ENCODE assay signal across 9 mouse cellular contexts in the genomic region with DNA sequence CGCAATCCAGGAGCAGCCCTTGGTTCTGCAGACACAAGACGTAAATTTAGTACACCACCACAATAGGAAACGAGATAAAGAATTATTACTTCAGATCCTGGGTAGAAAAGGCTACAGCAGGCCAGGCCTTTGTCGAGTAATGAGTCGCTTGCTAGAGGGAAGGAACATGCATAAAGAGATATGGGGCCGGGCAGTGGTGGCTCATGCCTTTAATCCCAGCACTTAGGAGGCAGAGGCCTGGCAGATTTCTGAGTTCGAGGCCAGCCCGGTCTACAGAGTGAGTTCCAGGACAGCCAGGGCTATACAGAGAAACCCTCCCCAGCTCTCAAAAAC. TPM values are rescaled to one million over a fixed set of nuclear protein-coding genes. Genes with fewer than 3 reads are reported as not detected.
DNase-seq lines count a peak whose midpoint lies in the region; ATAC-seq and TF ChIP-seq lines count a peak whose summit lies in the region.
"Had no signal": no experiment of that assay in that cellular context is flagged by ENCODE, and none has a peak within 500 bp of the region (broad histone marks: within the 10 kb centered on the region; RNA-seq: fewer than 3 reads in every experiment).

No protein-coding gene starts in this region.

- peak; percentile 5; the same call in 1 of the 2 replicates for ATAC-seq in heart, postnatal 0 days (ENCODE audit: insufficient read depth, low read depth)
- ATAC-seq in hindbrain, embryonic 13.5 days (ENCODE audit: low FRiP score) = no peak; the same call in 1 of the 2 replicates
- ATAC-seq in midbrain, embryonic 12.5 days (ENCODE audit: low FRiP score, low read depth) = peak; percentile 57

- no peaks in the 10 kb centered on the region for H3K9me3 ChIP-seq in heart, postnatal 0 days (replicated peaks; ENCODE audit: control insufficient read depth, low read length)
- no peaks in the 10 kb centered on the region for H3K9me3 ChIP-seq in hindbrain, embryonic 13.5 days
- H3K9me3 ChIP-seq in midbrain, embryonic 12.5 days = no peaks in the 10 kb centered on the region

- peak overlapping the region; percentile 94; the same call in 1 of the 2 replicates for H3K9ac ChIP-seq in heart, postnatal 0 days (replicated peaks; ENCODE audit: low read depth, low read length)
- peak overlapping the region; percentile 69 for H3K9ac ChIP-seq in hindbrain, embryonic 13.5 days
- peak overlapping the region; percentile 96 for H3K9ac ChIP-seq in midbrain, embryonic 12.5 days (replicated peaks)

- TF ChIP-seq EP300 in heart, postnatal 0 days (IDR thresholded peaks at IDR 0.05; ENCODE audit: low read depth) = no peak

- H3K4me2 ChIP-seq in heart, postnatal 0 days (ENCODE audit: low read depth, low read length) = no peak overlapping the region; the same call in 1 of the 2 replicates
- peak overlapping the region; percentile 99 for H3K4me2 ChIP-seq in hindbrain, embryonic 13.5 days
- H3K4me2 ChIP-seq in midbrain, embryonic 12.5 days (replicated peaks) = peak overlapping the region; percentile 99

- no peaks in the 10 kb centered on the region for H3K27me3 ChIP-seq in heart, postnatal 0 days (ENCODE audit: control insufficient read depth, insufficient read depth, low read length)
- no peaks in the 10 kb centered on the region for H3K27me3 ChIP-seq in hindbrain, embryonic 13.5 days
- no peaks in the 10 kb centered on the region for H3K27me3 ChIP-seq in midbrain, embryonic 12.5 days
- H3K27me3 ChIP-seq: Patski had no signal

- H3K4me3 ChIP-seq in heart, postnatal 0 days (ENCODE audit: low read depth, low read length) = peak overlapping the region; percentile 94
- H3K4me3 ChIP-seq in bone marrow, adult 2 months (replicated peaks; ENCODE audit: control insufficient read depth, low read depth, low read length) = peak overlapping the region; percentile 83
- H3K4me3 ChIP-seq in hindbrain, embryonic 13.5 days = peak overlapping the region; percentile 15
- H3K4me3 ChIP-seq in midbrain, embryonic 12.5 days = peak overlapping the region; percentile 91

- TF ChIP-seq CTCF in heart, postnatal 0 days (IDR thresholded peaks at IDR 0.05; ENCODE audit: low read depth) = no peak
- no peak for TF ChIP-seq CTCF in bone marrow, adult 2 months (IDR thresholded peaks at IDR 0.05; ENCODE audit: control insufficient read depth, insufficient read depth, low read length)

- peak overlapping the region; percentile 85 for H3K27ac ChIP-seq in heart, postnatal 0 days (ENCODE audit: low read depth)
- no peak overlapping the region for H3K27ac ChIP-seq in bone marrow, adult 2 months (ENCODE audit: control insufficient read depth, insufficient read depth, low read depth, low read length, poor library complexity)
- H3K27ac ChIP-seq in hindbrain, embryonic 13.5 days = peak overlapping the region; percentile 90
- peak overlapping the region; percentile 89 for H3K27ac ChIP-seq in midbrain, embryonic 12.5 days (replicated peaks)

- 12% methylated on average over 8 of the region's 8 CpGs for WGBS in heart, postnatal 0 days
- 28% methylated on average over 8 of the region's 8 CpGs for WGBS in bone marrow, adult 2 months
- 29% methylated on average over 8 of the region's 8 CpGs for WGBS in hindbrain, embryonic 13.5 days
- 21% methylated on average over 8 of the region's 8 CpGs for WGBS in midbrain, embryonic 12.5 days

- no peak for TF ChIP-seq POLR2A in bone marrow, adult 2 months (IDR thresholded peaks at IDR 0.05; ENCODE audit: borderline replicate concordance, control insufficient read depth, low read depth, low read length)

- no peak for DNase-seq in heart, postnatal 0 days (ENCODE audit: low spot score)
- no peak for DNase-seq in heart, adult 18-20 months
- DNase-seq in cerebellum, postnatal 10 days = no peak
- DNase-seq in ovary, adult 18-20 months (ENCODE audit: low spot score) = no peak
- DNase-seq in adrenal gland, adult 18-20 months (ENCODE audit: low spot score in 2 of 2) = no peak

- peaks cover 20% of the 10 kb centered on the region for H3K36me3 ChIP-seq in heart, postnatal 0 days (replicated peaks; ENCODE audit: control insufficient read depth, insufficient read depth, low read length)
- peaks cover 27% of the 10 kb centered on the region for H3K36me3 ChIP-seq in hindbrain, embryonic 13.5 days
- H3K36me3 ChIP-seq in midbrain, embryonic 12.5 days = peaks cover 32% of the 10 kb centered on the region

- peaks cover 7% of the 10 kb centered on the region; the same call in 1 of the 2 replicates for H3K4me1 ChIP-seq in heart, postnatal 0 days (ENCODE audit: control insufficient read depth, insufficient read depth)
- no peaks in the 10 kb centered on the region for H3K4me1 ChIP-seq in bone marrow, adult 2 months (ENCODE audit: control insufficient read depth, insufficient read depth, low read length)
- peaks cover 26% of the 10 kb centered on the region for H3K4me1 ChIP-seq in hindbrain, embryonic 13.5 days (replicated peaks)
- peaks cover 18% of the 10 kb centered on the region for H3K4me1 ChIP-seq in midbrain, embryonic 12.5 days

RNA-seq across cellular contexts. Expression of a gene that starts 0.4 kb away (rescaled TPM):
- total RNA-seq in heart, postnatal 0 days (2014; rRNA removed; ENCODE audit: low replicate concordance) = 42.2 and 47.1 TPM in 2 replicates
- 35.6 and 40.2 TPM in 2 replicates for polyA plus RNA-seq in heart, postnatal 0 days (2015; fragmentation: Nextera tagmentation; extraction: Ambion mirVana)
- total RNA-seq in heart, adult 18-20 months (2021) = 10 to 100 TPM; 22.4 to 30.3 TPM
- polyA plus RNA-seq in bone marrow, adult 2 months (2011; ENCODE audit: insufficient read depth, insufficient read length, low replicate concordance, missing spikeins) = 24.2 and 57.6 TPM in 2 replicates
- 45.6 and 48.6 TPM in 2 replicates for polyA plus RNA-seq in hindbrain, embryonic 13.5 days (2015; fragmentation: Nextera tagmentation; extraction: Ambion mirVana)
- polyA plus RNA-seq in midbrain, embryonic 12.5 days (2016; fragmentation: Nextera tagmentation; extraction: Ambion mirVana) = 64.2 and 67.6 TPM in 2 replicates
- total RNA-seq in adrenal gland, adult 18-20 months (2021) = 10 to 100 TPM; 47.8 to 57.2 TPM

RNA-seq across cellular contexts. Expression of a gene that starts 12.5 kb away (rescaled TPM):
- total RNA-seq in heart, postnatal 0 days (2014; rRNA removed; ENCODE audit: low replicate concordance) = 120 and 125 TPM in 2 replicates
- 94.2 and 94.4 TPM in 2 replicates for polyA plus RNA-seq in heart, postnatal 0 days (2015; fragmentation: Nextera tagmentation; extraction: Ambion mirVana)
- total RNA-seq in heart, adult 18-20 months (2021) = 10 to 100 TPM; 54.8 to 55.9 TPM
- 29.6 and 38.0 TPM in 2 replicates for polyA plus RNA-seq in bone marrow, adult 2 months (2011; ENCODE audit: insufficient read depth, insufficient read length, low replicate concordance, missing spikeins)
- polyA plus RNA-seq in hindbrain, embryonic 13.5 days (2015; fragmentation: Nextera tagmentation; extraction: Ambion mirVana) = 265 and 274 TPM in 2 replicates
- 235 and 248 TPM in 2 replicates for polyA plus RNA-seq in midbrain, embryonic 12.5 days (2016; fragmentation: Nextera tagmentation; extraction: Ambion mirVana)
- 100 to 1,000 TPM; 118 to 138 TPM for total RNA-seq in adrenal gland, adult 18-20 months (2021)

RNA-seq across cellular contexts. Expression of a gene that starts 12.6 kb away (rescaled TPM):
- total RNA-seq in heart, postnatal 0 days (2014; rRNA removed; ENCODE audit: low replicate concordance) = 14.5 and 26.4 TPM in 2 replicates
- 15.3 and 17.0 TPM in 2 replicates for polyA plus RNA-seq in heart, postnatal 0 days (2015; fragmentation: Nextera tagmentation; extraction: Ambion mirVana)
- total RNA-seq in heart, adult 18-20 months (2021) = 10 to 100 TPM; 11.4 to 11.5 TPM
- 9.1 and 19.9 TPM in 2 replicates for polyA plus RNA-seq in bone marrow, adult 2 months (2011; ENCODE audit: insufficient read depth, insufficient read length, low replicate concordance, missing spikeins)
- polyA plus RNA-seq in hindbrain, embryonic 13.5 days (2015; fragmentation: Nextera tagmentation; extraction: Ambion mirVana) = 98.0 and 98.5 TPM in 2 replicates
- polyA plus RNA-seq in midbrain, embryonic 12.5 days (2016; fragmentation: Nextera tagmentation; extraction: Ambion mirVana) = 63.4 and 66.4 TPM in 2 replicates
- 10 to 100 TPM; 18.5 to 19.4 TPM for total RNA-seq in adrenal gland, adult 18-20 months (2021)

RNA-seq across cellular contexts. Expression of a gene that starts 27.8 kb away (rescaled TPM):
- total RNA-seq in heart, postnatal 0 days (2014; rRNA removed; ENCODE audit: low replicate concordance) = 79.2 and 90.4 TPM in 2 replicates
- polyA plus RNA-seq in heart, postnatal 0 days (2015; fragmentation: Nextera tagmentation; extraction: Ambion mirVana) = 10.8 and 14.1 TPM in 2 replicates
- total RNA-seq in heart, adult 18-20 months (2021) = 100 to 1,000 TPM in 1 of 2 experiments, 10 to 100 TPM in 1; 41.4 to 258 TPM
- polyA plus RNA-seq in bone marrow, adult 2 months (2011; ENCODE audit: insufficient read depth, insufficient read length, low replicate concordance, missing spikeins) = 6.1 and 16.1 TPM in 2 replicates
- polyA plus RNA-seq in hindbrain, embryonic 13.5 days (2015; fragmentation: Nextera tagmentation; extraction: Ambion mirVana) = 67.9 and 69.7 TPM in 2 replicates
- polyA plus RNA-seq in midbrain, embryonic 12.5 days (2016; fragmentation: Nextera tagmentation; extraction: Ambion mirVana) = 139 and 140 TPM in 2 replicates
- total RNA-seq in adrenal gland, adult 18-20 months (2021) = 1,000 to 10,000 TPM; 2,155 to 5,020 TPM

RNA-seq across cellular contexts. Expression of a gene that starts 34.0 kb away (rescaled TPM):
- 0.23 and 0.76 TPM in 2 replicates for total RNA-seq in heart, postnatal 0 days (2014; rRNA removed; ENCODE audit: low replicate concordance)
- polyA plus RNA-seq in heart, postnatal 0 days (2015; fragmentation: Nextera tagmentation; extraction: Ambion mirVana) = 1.2 and 1.3 TPM in 2 replicates
- total RNA-seq in heart, adult 18-20 months (2021) = 10 to 100 TPM; 23.6 to 49.8 TPM
- polyA plus RNA-seq in bone marrow, adult 2 months (2011; ENCODE audit: insufficient read depth, insufficient read length, low replicate concordance, missing spikeins) = 15.5 and 52.5 TPM in 2 replicates
- polyA plus RNA-seq in hindbrain, embryonic 13.5 days (2015; fragmentation: Nextera tagmentation; extraction: Ambion mirVana) = 0.94 and 2.1 TPM in 2 replicates
- polyA plus RNA-seq in midbrain, embryonic 12.5 days (2016; fragmentation: Nextera tagmentation; extraction: Ambion mirVana) = 5.4 and 6.8 TPM in 2 replicates
- total RNA-seq in adrenal gland, adult 18-20 months (2021) = 10 to 100 TPM; 10.1 to 14.6 TPM

Comparison
In these comparisons a context has a peak if more than half of its experiments do, and no peak if none do; other contexts are left out.
1. H3K4me3 ChIP-seq: peak in every context shown above with its lines; median percentile 94 in heart, postnatal 0 days; 91 in midbrain, embryonic 12.5 days; 83 in bone marrow, adult 2 months; 15 in hindbrain, embryonic 13.5 days.